In the genomic region with DNA sequence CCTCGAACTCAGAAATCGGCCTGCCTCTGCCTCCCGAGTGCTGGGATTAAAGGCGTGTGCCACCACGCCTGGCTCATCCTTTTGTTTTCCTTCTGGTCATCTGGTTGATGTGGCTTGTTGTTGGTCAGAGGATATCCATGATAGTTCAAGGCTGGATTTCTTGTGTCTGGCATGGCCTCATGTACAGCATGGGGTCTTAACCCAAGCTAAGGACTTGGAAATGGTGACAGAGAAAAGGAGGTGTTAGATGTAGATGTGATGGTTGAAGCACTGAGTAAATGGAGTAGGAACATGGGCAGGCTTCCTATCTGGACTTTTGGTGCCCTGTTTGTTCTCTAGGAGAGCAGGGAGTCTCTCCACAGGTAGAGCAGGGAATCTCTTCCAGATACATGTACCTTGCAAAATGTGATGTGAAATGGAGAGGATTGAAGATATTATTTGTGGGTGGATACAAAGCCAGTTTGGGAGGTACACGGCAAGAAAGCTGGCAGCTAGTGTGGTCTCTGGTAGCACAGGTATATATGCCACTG, we compare ENCODE assay signal across 19 mouse cellular contexts. TPM values are rescaled to one million over a fixed set of nuclear protein-coding genes. Genes with fewer than 3 reads are reported as not detected.
A peak's percentile ranks its signal among the peaks of the same experiment; 100 is the strongest.
DNase-seq lines count a peak whose midpoint lies in the region; ATAC-seq lines count a peak whose summit lies in the region.
"Had no signal": no experiment of that assay in that cellular context is flagged by ENCODE, and none has a peak within 500 bp of the region (broad histone marks: within the 10 kb centered on the region; RNA-seq: fewer than 3 reads in every experiment).

No protein-coding gene starts in this region.

- H3K27me3 ChIP-seq in hindbrain, embryonic 14.5 days (ENCODE audit: control insufficient read depth, insufficient read depth, low read length): no peaks in the 10 kb centered on the region
- H3K27me3 ChIP-seq in hindbrain, embryonic 13.5 days: no peaks in the 10 kb centered on the region
- H3K27me3 ChIP-seq: megakaryocyte, embryonic 14.5 days had no signal

- no peak overlapping the region for H3K9ac ChIP-seq in hindbrain, embryonic 14.5 days
- H3K9ac ChIP-seq in hindbrain, embryonic 13.5 days: no peak overlapping the region
- H3K9ac ChIP-seq: lung, embryonic 14.5 days had no signal

- no peak overlapping the region for H3K4me2 ChIP-seq in hindbrain, embryonic 14.5 days (replicated peaks)
- no peak overlapping the region for H3K4me2 ChIP-seq in hindbrain, embryonic 13.5 days
- H3K4me2 ChIP-seq: lung, embryonic 14.5 days had no signal

- H3K27ac ChIP-seq in hindbrain, embryonic 14.5 days: no peak overlapping the region
- no peak overlapping the region for H3K27ac ChIP-seq in hindbrain, embryonic 13.5 days

- peak; percentile 2 for DNase-seq in CD4-positive, CD25-positive, alpha-beta regulatory T cell, adult 2 months (ENCODE audit: low read depth, low spot score)
- DNase-seq in hindbrain, embryonic 14.5 days (ENCODE audit: low spot score): no peak
- peak; percentile 0 for DNase-seq in brain, adult 2 months (ENCODE audit: low read depth, low spot score)
- no peak for DNase-seq in thymus, adult 18-20 months
- DNase-seq in cerebellum, postnatal 14 days: no peak
- DNase-seq: cerebellum, adult 9-10 months; kidney, adult 11 months; lung, embryonic 14.5 days; thymus, adult 2 months had no signal

- peaks cover 21% of the 10 kb centered on the region for H3K9me3 ChIP-seq in hindbrain, embryonic 14.5 days (ENCODE audit: control insufficient read depth, low read length)
- peaks cover 11% of the 10 kb centered on the region for H3K9me3 ChIP-seq in hindbrain, embryonic 13.5 days

- no peak overlapping the region for H3K4me3 ChIP-seq in hindbrain, embryonic 14.5 days (replicated peaks; ENCODE audit: low read length)
- no peak overlapping the region for H3K4me3 ChIP-seq in hindbrain, embryonic 13.5 days
- H3K4me3 ChIP-seq: erythroblast, embryonic 14.5 days; megakaryocyte, embryonic 14.5 days had no signal

- H3K36me3 ChIP-seq in hindbrain, embryonic 14.5 days (replicated peaks; ENCODE audit: control insufficient read depth, insufficient read depth): no peaks in the 10 kb centered on the region
- no peaks in the 10 kb centered on the region for H3K36me3 ChIP-seq in hindbrain, embryonic 13.5 days

- no peak for ATAC-seq in CD4-positive, CD25-positive, alpha-beta regulatory T cell, adult 4 months
- peak; percentile 55; the same call in 1 of the 2 replicates for ATAC-seq in hindbrain, embryonic 14.5 days (ENCODE audit: low FRiP score)
- no peak for ATAC-seq in hindbrain, embryonic 13.5 days (ENCODE audit: low FRiP score)
- peak; percentile 43; the same call in 1 of the 2 replicates for ATAC-seq in monocyte, adult 5-6 weeks (replicated peaks; ENCODE audit: insufficient number of reproducible peaks, low FRiP score, low TSS enrichment, poor library complexity, severe bottlenecking)
- ATAC-seq: activated CD4-positive, CD25-positive, alpha-beta regulatory T cell, adult 4 months had no signal

- H3K4me1 ChIP-seq in hindbrain, embryonic 14.5 days (replicated peaks; ENCODE audit: control insufficient read depth, insufficient read depth, low read length): no peaks in the 10 kb centered on the region
- no peaks in the 10 kb centered on the region for H3K4me1 ChIP-seq in hindbrain, embryonic 13.5 days (replicated peaks)
- H3K4me1 ChIP-seq: megakaryocyte, embryonic 14.5 days had no signal

- WGBS in hindbrain, embryonic 14.5 days: 84% methylated on average over 6 of the region's 6 CpGs
- 77% methylated on average over 6 of the region's 6 CpGs for WGBS in hindbrain, embryonic 13.5 days

RNA-seq across cellular contexts. Expression of a gene that starts 46.3 kb away (rescaled TPM):
- polyA plus RNA-seq in CD4-positive, CD25-positive, alpha-beta regulatory T cell, adult 4 months (2017; shearing (Covaris generic)): not detected
- polyA plus RNA-seq in hindbrain, embryonic 14.5 days (2014; fragmentation: Nextera tagmentation; extraction: Ambion mirVana): not detected in 2 replicates
- not detected in 2 replicates for polyA plus RNA-seq in hindbrain, embryonic 13.5 days (2015; fragmentation: Nextera tagmentation; extraction: Ambion mirVana)
- total RNA-seq in monocyte, adult 5-6 weeks (2017): not detected in 3 replicates
- total RNA-seq: layer of hippocampus, adult 8-10 months; left cerebral cortex, postnatal 10 days; MEL had no signal
- polyA plus RNA-seq: activated CD4-positive, CD25-positive, alpha-beta regulatory T cell, adult 4 months; lung, embryonic 14.5 days; small intestine, adult 2 months; thymus, adult 2 months had no signal

RNA-seq across cellular contexts. Expression of a gene that starts 48.8 kb away (rescaled TPM):
- not detected for polyA plus RNA-seq in CD4-positive, CD25-positive, alpha-beta regulatory T cell, adult 4 months (2017; shearing (Covaris generic))
- not detected in 2 replicates for polyA plus RNA-seq in hindbrain, embryonic 14.5 days (2014; fragmentation: Nextera tagmentation; extraction: Ambion mirVana)
- polyA plus RNA-seq in hindbrain, embryonic 13.5 days (2015; fragmentation: Nextera tagmentation; extraction: Ambion mirVana): not detected in 2 replicates
- total RNA-seq in monocyte, adult 5-6 weeks (2017): not detected in 3 replicates
- total RNA-seq: layer of hippocampus, adult 8-10 months; left cerebral cortex, postnatal 10 days; MEL had no signal
- polyA plus RNA-seq: activated CD4-positive, CD25-positive, alpha-beta regulatory T cell, adult 4 months; erythroblast, embryonic 14.5 days; lung, embryonic 14.5 days; small intestine, adult 2 months; thymus, adult 2 months had no signal

Comparison
In these comparisons a context has a peak if more than half of its experiments do, and no peak if none do; other contexts are left out.
1. ATAC-seq: peak in hindbrain, embryonic 14.5 days (single experiment) and monocyte, adult 5-6 weeks (single experiment); none in CD4-positive, CD25-positive, alpha-beta regulatory T cell, adult 4 months (single experiment) and hindbrain, embryonic 13.5 days (single experiment).
2. DNase-seq: peak in CD4-positive, CD25-positive, alpha-beta regulatory T cell, adult 2 months (single experiment) and brain, adult 2 months (single experiment); none in hindbrain, embryonic 14.5 days (single experiment), thymus, adult 18-20 months (0 of 2) and cerebellum, postnatal 14 days (0 of 2).